Mouse (Mus musculus) intestine, postnatal 0 days (tissue): ENCODE results near the gene Selenov. TPM values are rescaled to one million over a fixed set of nuclear protein-coding genes. Genes with fewer than 3 reads are reported as not detected.

Experiments used
- ATAC-seq: fragments of 200-750 bp; cut with Nextera tagmentation; 2 replicates; pipeline ENCODE4 v1.8.0; 2017; ENCODE audit warnings: mild to moderate bottlenecking, moderate TSS enrichment, moderate library complexity
- H3K27ac ChIP-seq: fragments of 300-500 bp; sonication (generic); 2 replicates; pipeline ENCODE4 v1.5.1; 2014; ENCODE audit warnings: mild to moderate bottlenecking, low read depth, low read length, moderate library complexity
- H3K27me3 ChIP-seq: fragments of 300-500 bp; sonication (generic); replicated peaks from 2 replicates; pipeline ENCODE4 v1.6.1; 2014; ENCODE audit warnings: low read length, mixed read lengths; ENCODE audit not compliant: control insufficient read depth, insufficient read depth
- H3K36me3 ChIP-seq: fragments of 300-500 bp; sonication (generic); 2 replicates; pipeline ENCODE4 v1.6.1; 2014; ENCODE audit warnings: mild to moderate bottlenecking, moderate library complexity; ENCODE audit not compliant: control insufficient read depth, insufficient read depth
- H3K4me1 ChIP-seq: fragments of 300-500 bp; sonication (generic); replicated peaks from 2 replicates; pipeline ENCODE4 v1.6.1; 2014; ENCODE audit warnings: antibody characterized with exemption, low read length, mixed read lengths; ENCODE audit not compliant: control insufficient read depth, insufficient read depth
- H3K4me2 ChIP-seq: fragments of 300-500 bp; sonication (generic); replicated peaks from 2 replicates; pipeline ENCODE4 v1.6.1; 2014; ENCODE audit warnings: low read depth, mild to moderate bottlenecking, moderate library complexity
- H3K4me3 ChIP-seq: fragments of 300-500 bp; sonication (generic); 2 replicates; pipeline ENCODE4 v1.5.1; 2014; ENCODE audit warnings: low read depth, low read length
- H3K9ac ChIP-seq: fragments of 300-500 bp; sonication (generic); 2 replicates; pipeline ENCODE4 v1.6.1; 2014; ENCODE audit warnings: mild to moderate bottlenecking, low read depth, low read length
- H3K9me3 ChIP-seq: fragments of 300-500 bp; sonication (generic); 2 replicates; pipeline ENCODE4 v1.6.1; 2016; ENCODE audit warnings: mixed run types; ENCODE audit not compliant: control insufficient read depth
- CTCF ChIP-seq: sonication (generic); IDR thresholded peaks from 2 replicates; pipeline ENCODE4 v1.5.1; 2016; ENCODE audit warnings: low read depth, mild to moderate bottlenecking, control low read depth, antibody characterized with exemption, moderate library complexity
- WGBS: fragments of 180-500 bp; shearing (Covaris S2); extraction: QIAGEN DNeasy Blood & Tissue Kit; methylation state at CpG from one replicate; pipeline ENCODE4 v1.1.7; 2014; 5-methylcytosine and 5-hydroxymethylcytosine counted together
- polyA plus RNA-seq: library from polyadenylated mRNA; unstranded; fragments of >200 nt; fragmentation: Nextera tagmentation; extraction: Ambion mirVana; gene quantifications from 2 replicates; pipeline ENCODE4 v1.2.1, GENCODE M21; 2015

Selenov gene
- polyA plus RNA-seq, 1 experiment from 2014 or later = not detected

DNA sequence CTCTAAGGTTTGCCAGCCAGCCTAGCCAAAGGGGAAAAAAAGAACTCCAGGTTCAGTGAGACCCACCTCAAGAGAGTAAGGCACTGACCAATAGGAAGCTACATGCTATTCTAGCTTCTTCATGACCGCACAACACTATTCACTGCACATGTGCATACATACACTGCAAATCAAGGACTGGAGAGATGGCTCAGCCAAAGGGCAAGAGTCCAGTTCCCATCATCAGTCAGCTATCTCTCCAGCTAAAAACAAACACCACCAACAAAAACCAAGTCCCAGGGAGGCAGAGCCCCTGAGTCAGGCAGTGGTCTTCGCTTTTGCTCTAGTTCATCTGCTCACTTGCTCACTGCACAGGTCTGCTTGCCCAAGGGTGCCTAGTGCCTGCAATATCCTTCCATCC, 37.3 kb upstream of the Selenov start:
- no peak for ATAC-seq
- H3K36me3 ChIP-seq = peaks cover 79% of the 10 kb centered on the region

GRCm38 (mm10) chr7:28326457-28326856, 35.5 kb upstream of the Selenov start:
- Histone ChIP-seq H3K4me2 (no peak overlapping the region), H3K9ac (no peak overlapping the region), H3K4me3 (no peak overlapping the region), H3K27ac (no peak overlapping the region), H3K9me3 (no peaks in the 10 kb centered on the region), H3K27me3 (no peaks in the 10 kb centered on the region), H3K36me3 (peaks cover 94% of the 10 kb centered on the region), H3K4me1 (no peaks in the 10 kb centered on the region)
- WGBS = 82% methylated on average over 4 of the region's 4 CpGs
- peak; percentile 39; the same call in 1 of the 2 replicates for TF ChIP-seq CTCF
- no peak for ATAC-seq

More for the DNA sequence above, 37.3 kb upstream of the Selenov start:
- 92% methylated on average over 2 of the region's 2 CpGs for WGBS
- no peak overlapping the region for H3K4me3 ChIP-seq
- no peak overlapping the region; the same call in 1 of the 2 replicates for H3K27ac ChIP-seq
- H3K9ac ChIP-seq = no peak overlapping the region
- no peak for TF ChIP-seq CTCF
- H3K27me3 ChIP-seq = no peaks in the 10 kb centered on the region
- no peaks in the 10 kb centered on the region for H3K9me3 ChIP-seq
- no peaks in the 10 kb centered on the region for H3K4me1 ChIP-seq
- H3K4me2 ChIP-seq = no peak overlapping the region

DNA sequence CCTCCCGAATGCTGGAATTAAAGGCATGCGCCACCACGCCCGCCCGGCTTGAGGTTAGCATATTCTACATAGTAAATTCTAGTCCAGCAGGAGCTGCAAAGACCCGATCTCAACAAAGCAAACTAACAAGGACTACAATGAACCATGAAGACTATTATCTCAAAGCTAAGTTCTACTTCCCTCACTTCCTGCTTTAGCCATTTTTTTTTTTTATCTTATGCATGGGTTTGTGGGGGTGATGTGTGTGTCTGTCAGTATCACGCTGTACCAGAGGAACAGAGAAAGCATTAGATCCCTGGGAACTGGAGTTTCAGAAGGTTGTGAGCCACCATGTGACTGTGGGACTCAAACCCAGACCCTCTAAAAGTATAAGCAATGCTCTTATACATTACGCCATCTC, 34.3 kb upstream of the Selenov start:
- no peaks in the 10 kb centered on the region for H3K27me3 ChIP-seq
- no peak overlapping the region for H3K4me3 ChIP-seq
- no peaks in the 10 kb centered on the region for H3K9me3 ChIP-seq
- peaks cover 94% of the 10 kb centered on the region for H3K36me3 ChIP-seq
- no peak for ATAC-seq
- H3K4me2 ChIP-seq = no peak overlapping the region
- 98% methylated on average over 8 of the region's 8 CpGs for WGBS
- no peak overlapping the region for H3K27ac ChIP-seq
- no peaks in the 10 kb centered on the region for H3K4me1 ChIP-seq
- TF ChIP-seq CTCF = no peak
- no peak overlapping the region for H3K9ac ChIP-seq

- Histone ChIP-seq H3K27me3 (no peaks in the 10 kb centered on the region), H3K4me3 (no peak overlapping the region), H3K27ac (no peak overlapping the region; the same call in 1 of the 2 replicates), H3K9me3 (no peaks in the 10 kb centered on the region), H3K4me2 (no peak overlapping the region), H3K4me1 (no peaks in the 10 kb centered on the region), H3K36me3 (peaks cover 97% of the 10 kb centered on the region), H3K9ac (no peak overlapping the region)
- TF ChIP-seq CTCF = no peak
- peak; percentile 32; the same call in 1 of the 2 replicates for ATAC-seq
- WGBS = 84% methylated on average over 15 of the region's 15 CpGs
Observed at GRCm38 (mm10) chr7:28321974-28322720, 31.2 kb upstream of the Selenov start.

GRCm38 (mm10) chr7:28318714-28319113, 27.7 kb upstream of the Selenov start:
- H3K36me3 ChIP-seq = peaks cover 91% of the 10 kb centered on the region
- H3K9me3 ChIP-seq = no peaks in the 10 kb centered on the region
- no peaks in the 10 kb centered on the region for H3K27me3 ChIP-seq
- no peak for ATAC-seq
- H3K9ac ChIP-seq = no peak overlapping the region
- H3K4me1 ChIP-seq = no peaks in the 10 kb centered on the region
- no peak overlapping the region for H3K27ac ChIP-seq
- H3K4me3 ChIP-seq = no peak overlapping the region
- H3K4me2 ChIP-seq = no peak overlapping the region
- no peak for TF ChIP-seq CTCF
- WGBS = 92% methylated on average over 17 of the region's 17 CpGs

GRCm38 (mm10) chr7:28318036-28318435, 27.1 kb upstream of the Selenov start:
- no peaks in the 10 kb centered on the region for H3K27me3 ChIP-seq
- no peak for ATAC-seq
- peaks cover 84% of the 10 kb centered on the region for H3K36me3 ChIP-seq
- H3K4me2 ChIP-seq = no peak overlapping the region
- TF ChIP-seq CTCF = no peak
- 87% methylated on average over 3 of the region's 3 CpGs for WGBS
- no peaks in the 10 kb centered on the region for H3K9me3 ChIP-seq
- H3K9ac ChIP-seq = no peak overlapping the region
- no peak overlapping the region for H3K27ac ChIP-seq
- H3K4me3 ChIP-seq = no peak overlapping the region
- H3K4me1 ChIP-seq = no peaks in the 10 kb centered on the region
